8 mouse cellular contexts compared by ENCODE assay signal in genomic region chr11:20858921-20859668, GRCm38 (mm10). TPM values are rescaled to one million over a fixed set of nuclear protein-coding genes. Genes with fewer than 3 reads are reported as not detected.
DNase-seq lines count a peak whose midpoint lies in the region; ATAC-seq and TF ChIP-seq lines count a peak whose summit lies in the region.

No protein-coding gene starts in this region.

- H3K36me3 ChIP-seq in intestine, embryonic 15.5 days: no peaks in the 10 kb centered on the region
- no peaks in the 10 kb centered on the region for H3K36me3 ChIP-seq in midbrain, embryonic 15.5 days (replicated peaks)
- no peaks in the 10 kb centered on the region for H3K36me3 ChIP-seq in testis, adult 2 months (ENCODE audit: control insufficient read depth, insufficient read depth, low read length)

- H3K9me3 ChIP-seq in intestine, embryonic 15.5 days: no peaks in the 10 kb centered on the region
- H3K9me3 ChIP-seq in midbrain, embryonic 15.5 days: no peaks in the 10 kb centered on the region

- 0 out of 2 replicates have a peak overlapping the region, but pooled peaks have one; percentile 5 for H3K4me3 ChIP-seq in intestine, embryonic 15.5 days (replicated peaks)
- no peak overlapping the region for H3K4me3 ChIP-seq in midbrain, embryonic 15.5 days
- no peak overlapping the region for H3K4me3 ChIP-seq in testis, adult 2 months (ENCODE audit: control insufficient read depth, low read depth, low read length)

- no peak for TF ChIP-seq POLR2A in testis, adult 2 months (IDR thresholded peaks at IDR 0.05; ENCODE audit: control insufficient read depth, low read depth, low read length)

- peak overlapping the region; percentile 86 for H3K27ac ChIP-seq in intestine, embryonic 15.5 days
- H3K27ac ChIP-seq in midbrain, embryonic 15.5 days: peak overlapping the region; percentile 46
- peak overlapping the region; percentile 83 for H3K27ac ChIP-seq in testis, adult 2 months (ENCODE audit: control insufficient read depth, insufficient read depth, low read depth, low read length)

- peak; percentile 11 to 22 for DNase-seq in adrenal gland, postnatal 4 days (ENCODE audit: low spot score in 2 of 2)
- peak; percentile 29 for DNase-seq in embryo, embryonic 9.5 days (ENCODE audit: extremely low spot score)
- peak; percentile 46 to 69 for DNase-seq in gastrocnemius, postnatal 4 days (ENCODE audit: low spot score in 2 of 2)
- DNase-seq in left cerebral cortex, adult 8-10 months (ENCODE audit: low spot score in 2 of 2): peak; percentile 71 to 87
- no peak for DNase-seq in thymus, postnatal 0 days (ENCODE audit: low spot score)

- whole genome bisulfite sequencing in intestine, embryonic 15.5 days: 15% methylated on average over 9 of the region's 9 CpGs
- 22% methylated on average over 9 of the region's 9 CpGs for WGBS in midbrain, embryonic 15.5 days

- no peak for TF ChIP-seq CTCF in testis, adult 2 months (IDR thresholded peaks at IDR 0.05; ENCODE audit: control insufficient read depth, insufficient read depth, insufficient replicate concordance, low read depth, low read length)

- no peaks in the 10 kb centered on the region for H3K27me3 ChIP-seq in intestine, embryonic 15.5 days (replicated peaks)
- H3K27me3 ChIP-seq in midbrain, embryonic 15.5 days (replicated peaks): 0 out of 2 replicates have a peak, but pooled peaks cover 3% of the 10 kb centered on the region
- H3K27me3 ChIP-seq in testis, adult 2 months (ENCODE audit: control insufficient read depth, insufficient read depth, low read length): no peaks in the 10 kb centered on the region

- no peak overlapping the region for H3K9ac ChIP-seq in intestine, embryonic 15.5 days
- H3K9ac ChIP-seq in midbrain, embryonic 15.5 days: no peak overlapping the region

- peaks cover 5% of the 10 kb centered on the region for H3K4me1 ChIP-seq in intestine, embryonic 15.5 days (replicated peaks)
- peaks cover 10% of the 10 kb centered on the region for H3K4me1 ChIP-seq in midbrain, embryonic 15.5 days
- no peaks in the 10 kb centered on the region; the same call in none of the 2 replicates for H3K4me1 ChIP-seq in testis, adult 2 months (ENCODE audit: control insufficient read depth, insufficient read depth, low read length)

- peak overlapping the region; percentile 48 for H3K4me2 ChIP-seq in intestine, embryonic 15.5 days (replicated peaks)
- H3K4me2 ChIP-seq in midbrain, embryonic 15.5 days: no peak overlapping the region

- peak; percentile 82 for ATAC-seq in intestine, embryonic 15.5 days
- peak; percentile 86 for ATAC-seq in midbrain, embryonic 15.5 days (replicated peaks)

RNA-seq across cellular contexts. Expression of gene Lgalsl, which starts 28.2 kb away (rescaled TPM):
- total RNA-seq in adrenal gland, postnatal 4 days (2021): 10 to 100 TPM; 41.1 to 41.6 TPM
- 10 to 100 TPM; 64.0 to 67.2 TPM for total RNA-seq in gastrocnemius, postnatal 4 days (2021)
- polyA plus RNA-seq in intestine, embryonic 15.5 days (2015; fragmentation: Nextera tagmentation; extraction: Ambion mirVana): 35.5 and 39.7 TPM in 2 replicates
- total RNA-seq in left cerebral cortex, adult 8-10 months (2022): 10 to 100 TPM; 76.1 to 86.3 (median 80.4) TPM
- 76.2 and 80.7 TPM in 2 replicates for polyA plus RNA-seq in midbrain, embryonic 15.5 days (2015; fragmentation: Nextera tagmentation; extraction: Ambion mirVana)
- polyA plus RNA-seq in testis, adult 2 months (2012; rRNA removed): 0.95 and 1.8 TPM in 2 replicates
- 11.5 and 11.8 TPM in 2 replicates for polyA plus RNA-seq in thymus, postnatal 0 days (2015; fragmentation: Nextera tagmentation; extraction: Ambion mirVana)
